Mouse (Mus musculus): Measurements from ENCODE around the gene Sntb2. TPM values are rescaled to one million over a fixed set of nuclear protein-coding genes. Genes with fewer than 3 reads are reported as not detected.
"Not testable (repeated sequence)": the region's sequence is repeated elsewhere in the genome, so short reads cannot be mapped to it uniquely, and the experiment has no call there.

Sntb2 gene
- polyA plus RNA-seq, 1 experiment from 2014 or later, result 9.0 TPM

- no peaks in the 10 kb centered on the region for H3K36me3 ChIP-seq
- ATAC-seq (ENCODE audit: low FRiP score, low read depth), result no peak
- peaks cover 12% of the 10 kb centered on the region; the same call in 1 of the 2 replicates for H3K4me1 ChIP-seq
- no peak overlapping the region for H3K4me3 ChIP-seq
- H3K4me2 ChIP-seq (replicated peaks), result no peak overlapping the region
- H3K9me3 ChIP-seq, result no peaks in the 10 kb centered on the region
- 33% methylated on average over 2 of the region's 2 CpGs for WGBS
- no peaks in the 10 kb centered on the region for H3K27me3 ChIP-seq
- no peak overlapping the region for H3K9ac ChIP-seq (replicated peaks)
- 0 out of 2 replicates have a peak overlapping the region, but pooled peaks have one; percentile 2 for H3K27ac ChIP-seq (replicated peaks)
Measured at GRCm38 (mm10) chr8:106978755-106979251, 43.3 kb downstream of the Sntb2 start.

DNA sequence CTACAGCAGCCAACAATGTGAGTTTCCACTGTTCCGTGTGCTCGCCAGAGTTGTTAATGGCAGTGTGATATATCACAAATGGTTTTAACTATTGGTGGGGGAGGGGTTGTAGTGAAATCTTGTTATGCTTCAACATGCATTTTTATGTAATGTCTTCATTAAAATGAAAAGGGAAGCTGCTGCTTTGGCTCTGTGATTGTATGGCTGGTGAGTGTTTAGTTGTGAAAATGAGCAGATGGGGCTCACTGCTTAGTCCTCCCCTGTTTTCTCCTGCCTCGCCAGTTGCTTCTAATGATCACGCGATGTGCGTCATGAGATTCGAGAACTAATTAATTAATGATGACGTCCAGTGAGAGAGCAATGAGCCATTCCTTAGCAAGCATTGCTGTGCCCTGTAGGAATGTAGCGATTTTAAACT lies 49.9 kb downstream of the Sntb2 start:
- no peaks in the 10 kb centered on the region for H3K4me1 ChIP-seq
- 87% methylated on average over 9 of the region's 9 CpGs for WGBS
- H3K36me3 ChIP-seq, result no peaks in the 10 kb centered on the region
- H3K9ac ChIP-seq (replicated peaks), result no peak overlapping the region
- no peaks in the 10 kb centered on the region for H3K9me3 ChIP-seq
- H3K27me3 ChIP-seq, result no peaks in the 10 kb centered on the region
- no peak overlapping the region for H3K4me3 ChIP-seq
- H3K4me2 ChIP-seq (replicated peaks), result no peak overlapping the region
- ATAC-seq (ENCODE audit: low FRiP score, low read depth), result no peak
- H3K27ac ChIP-seq (replicated peaks), result no peak overlapping the region

DNA sequence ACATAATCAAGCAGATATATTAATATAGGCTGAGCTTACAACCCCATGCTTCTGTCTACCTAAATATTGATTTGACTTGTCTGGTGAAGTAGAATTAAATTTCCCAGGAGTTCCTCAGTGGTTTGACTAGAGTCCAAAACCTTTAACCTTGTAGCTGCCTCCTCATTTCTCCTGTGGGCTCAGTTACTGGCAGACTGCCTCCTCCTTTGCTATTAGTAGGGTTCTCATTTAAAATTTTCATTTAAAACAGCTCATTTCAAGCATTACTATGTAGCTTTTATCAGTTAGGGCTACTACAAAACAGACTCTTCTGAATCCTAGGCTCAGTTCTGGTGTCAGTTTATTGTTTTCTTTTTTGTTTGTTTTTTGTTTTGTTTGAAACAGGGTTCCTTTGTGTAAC lies 50.4 kb downstream of the Sntb2 start:
- Histone ChIP-seq H3K27ac (replicated peaks) (no peak overlapping the region), H3K9ac (replicated peaks) (no peak overlapping the region), H3K4me3 (no peak overlapping the region), H3K36me3 (0 out of 2 replicates have a peak, but pooled peaks cover 1% of the 10 kb centered on the region), H3K27me3 (no peaks in the 10 kb centered on the region), H3K9me3 (no peaks in the 10 kb centered on the region), H3K4me1 (no peaks in the 10 kb centered on the region), H3K4me2 (replicated peaks) (no peak overlapping the region)
- ATAC-seq (ENCODE audit: low FRiP score, low read depth), result no peak

DNA sequence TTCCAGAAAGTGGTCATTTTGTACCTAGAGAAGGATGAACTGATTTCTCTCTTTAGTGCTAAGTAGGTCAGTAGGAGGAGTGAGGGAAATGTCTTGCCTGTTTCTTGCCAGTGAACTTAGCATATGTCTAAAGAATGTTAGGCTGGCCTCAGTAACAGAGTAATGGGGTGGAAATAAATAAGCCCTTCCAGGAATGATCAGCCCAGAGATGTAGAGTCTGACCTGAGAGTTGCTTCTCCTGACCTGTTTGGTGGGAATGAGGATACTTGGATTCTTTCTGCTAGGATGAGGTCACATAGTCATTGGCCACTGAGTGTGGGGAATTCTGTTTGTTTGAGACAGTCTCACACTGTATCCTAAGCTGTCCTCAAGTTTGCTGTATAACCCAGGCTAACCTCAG lies 52.0 kb downstream of the Sntb2 start:
- no peak overlapping the region for H3K4me2 ChIP-seq (replicated peaks)
- H3K27me3 ChIP-seq, result no peaks in the 10 kb centered on the region
- H3K36me3 ChIP-seq, result peaks cover 13% of the 10 kb centered on the region
- H3K4me1 ChIP-seq, result no peaks in the 10 kb centered on the region
- no peaks in the 10 kb centered on the region for H3K9me3 ChIP-seq
- H3K27ac ChIP-seq (replicated peaks), result no peak overlapping the region
- no peak overlapping the region for H3K9ac ChIP-seq (replicated peaks)
- no peak for ATAC-seq (ENCODE audit: low FRiP score, low read depth)
- no peak overlapping the region for H3K4me3 ChIP-seq

GRCm38 (mm10) chr8:106991393-106991792 lies 55.8 kb downstream of the Sntb2 start:
- WGBS, result 95% methylated on average over 7 of the region's 7 CpGs
- H3K27ac ChIP-seq (replicated peaks), result no peak overlapping the region
- H3K4me3 ChIP-seq, result no peak overlapping the region
- H3K27me3 ChIP-seq, result no peaks in the 10 kb centered on the region
- ATAC-seq (ENCODE audit: low FRiP score, low read depth), result no peak
- H3K36me3 ChIP-seq, result peaks cover 15% of the 10 kb centered on the region
- no peak overlapping the region for H3K4me2 ChIP-seq (replicated peaks)
- no peak overlapping the region for H3K9ac ChIP-seq (replicated peaks)
- no peaks in the 10 kb centered on the region for H3K9me3 ChIP-seq
- H3K4me1 ChIP-seq, result no peaks in the 10 kb centered on the region

DNA sequence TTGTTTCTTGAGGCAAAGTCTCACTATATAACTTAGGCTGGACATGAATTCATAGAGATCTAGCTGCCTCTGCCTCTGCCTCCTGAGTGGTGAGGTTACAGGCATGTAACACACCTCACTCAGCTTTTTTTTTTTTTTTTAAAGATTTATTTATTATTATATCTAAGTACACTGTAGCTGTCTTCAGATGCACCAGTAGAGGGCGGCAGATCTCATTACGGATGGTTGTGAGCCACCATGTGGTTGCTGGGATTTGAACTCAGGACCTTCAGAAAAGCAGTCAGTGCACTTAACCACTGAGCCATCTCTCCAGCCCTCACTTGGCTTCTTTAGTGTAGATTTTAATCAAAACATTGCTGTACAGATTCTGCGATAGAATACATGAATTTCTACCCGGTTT lies 60.8 kb downstream of the Sntb2 start:
- not testable (repeated sequence) for H3K9me3 ChIP-seq; H3K4me2 ChIP-seq (replicated peaks); ATAC-seq (ENCODE audit: low FRiP score, low read depth); H3K9ac ChIP-seq (replicated peaks); H3K27me3 ChIP-seq; H3K27ac ChIP-seq (replicated peaks); H3K4me3 ChIP-seq; H3K4me1 ChIP-seq
- H3K36me3 ChIP-seq, result peaks cover 17% of the 10 kb centered on the region
- WGBS, result 86% methylated on average over 4 of the region's 4 CpGs

- WGBS, result 87% methylated on average over 4 of the region's 4 CpGs
- ATAC-seq (ENCODE audit: low FRiP score, low read depth), result no peak
- peaks cover 10% of the 10 kb centered on the region; the same call in 1 of the 2 replicates for H3K36me3 ChIP-seq
- no peaks in the 10 kb centered on the region for H3K4me1 ChIP-seq
- no peak overlapping the region for H3K27ac ChIP-seq (replicated peaks)
- no peaks in the 10 kb centered on the region for H3K9me3 ChIP-seq
- H3K4me3 ChIP-seq, result no peak overlapping the region
- H3K4me2 ChIP-seq (replicated peaks), result no peak overlapping the region
- H3K9ac ChIP-seq (replicated peaks), result no peak overlapping the region
- no peaks in the 10 kb centered on the region for H3K27me3 ChIP-seq
Measured at GRCm38 (mm10) chr8:106997416-106997815, 61.9 kb downstream of the Sntb2 start.

DNA sequence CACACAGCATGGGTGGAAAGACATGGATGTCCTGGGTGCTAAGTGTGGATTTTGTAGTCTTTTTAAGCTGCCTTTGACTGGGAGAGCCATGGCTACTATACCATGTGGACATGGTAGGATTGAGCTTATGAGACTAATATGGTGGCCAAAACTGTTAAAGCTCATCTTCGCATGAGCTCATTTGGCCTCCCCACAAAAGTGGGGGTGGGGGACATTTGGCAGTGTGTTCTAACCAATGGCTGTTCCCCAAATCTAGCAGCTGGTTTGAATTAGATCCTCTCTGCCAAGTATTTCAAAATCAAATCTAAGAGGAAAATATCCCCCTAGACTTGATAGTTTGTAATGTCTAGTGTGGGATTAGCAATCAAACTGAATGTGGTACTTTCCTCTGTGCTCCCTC lies 63.5 kb downstream of the Sntb2 start:
- WGBS, result 92% methylated on average over 1 of the region's 1 CpGs
- no peak overlapping the region for H3K27ac ChIP-seq (replicated peaks)
- no peaks in the 10 kb centered on the region for H3K27me3 ChIP-seq
- peaks cover 7% of the 10 kb centered on the region; the same call in 1 of the 2 replicates for H3K36me3 ChIP-seq
- no peak overlapping the region for H3K4me2 ChIP-seq (replicated peaks)
- H3K4me3 ChIP-seq, result no peak overlapping the region
- no peak overlapping the region for H3K9ac ChIP-seq (replicated peaks)
- no peaks in the 10 kb centered on the region for H3K4me1 ChIP-seq
- no peaks in the 10 kb centered on the region for H3K9me3 ChIP-seq
- ATAC-seq (ENCODE audit: low FRiP score, low read depth), result no peak

GRCm38 (mm10) chr8:107002532-107002931 lies 67.0 kb downstream of the Sntb2 start:
- Histone ChIP-seq H3K27me3 (no peaks in the 10 kb centered on the region), H3K4me2 (replicated peaks) (no peak overlapping the region), H3K36me3 (no peaks in the 10 kb centered on the region), H3K27ac (replicated peaks) (no peak overlapping the region), H3K9ac (replicated peaks) (no peak overlapping the region), H3K4me1 (no peaks in the 10 kb centered on the region), H3K9me3 (no peaks in the 10 kb centered on the region), H3K4me3 (no peak overlapping the region)
- WGBS, result 44% methylated on average over 5 of the region's 5 CpGs
- peak; percentile 41; the same call in 1 of the 2 replicates for ATAC-seq (ENCODE audit: low FRiP score, low read depth)

GRCm38 (mm10) chr8:107007795-107008194 lies 72.2 kb downstream of the Sntb2 start:
- H3K9ac ChIP-seq (replicated peaks), result no peak overlapping the region
- H3K27ac ChIP-seq (replicated peaks), result no peak overlapping the region
- H3K27me3 ChIP-seq, result no peaks in the 10 kb centered on the region
- no peak overlapping the region for H3K4me2 ChIP-seq (replicated peaks)
- WGBS, result 96% methylated on average over 3 of the region's 3 CpGs
- ATAC-seq (ENCODE audit: low FRiP score, low read depth), result no peak
- peaks cover 29% of the 10 kb centered on the region for H3K36me3 ChIP-seq
- no peak overlapping the region for H3K4me3 ChIP-seq
- H3K4me1 ChIP-seq, result no peaks in the 10 kb centered on the region
- H3K9me3 ChIP-seq, result no peaks in the 10 kb centered on the region

GRCm38 (mm10) chr8:107012666-107013065 lies 77.1 kb downstream of the Sntb2 start:
- WGBS, result 89% methylated on average over 2 of the region's 2 CpGs
- no peak for ATAC-seq (ENCODE audit: low FRiP score, low read depth)
- H3K4me2 ChIP-seq (replicated peaks), result no peak overlapping the region

GRCm38 (mm10) chr8:107014915-107015314 lies 79.4 kb downstream of the Sntb2 start:
- Histone ChIP-seq H3K9ac (replicated peaks) (no peak overlapping the region), H3K27ac (replicated peaks) (no peak overlapping the region), H3K36me3 (peaks cover 26% of the 10 kb centered on the region), H3K9me3 (no peaks in the 10 kb centered on the region), H3K27me3 (no peaks in the 10 kb centered on the region), H3K4me3 (no peak overlapping the region), H3K4me1 (no peaks in the 10 kb centered on the region), H3K4me2 (replicated peaks) (no peak overlapping the region)
- WGBS, result 89% methylated on average over 1 of the region's 1 CpGs
- ATAC-seq (ENCODE audit: low FRiP score, low read depth), result no peak

More at GRCm38 (mm10) chr8:107012666-107013065, 77.1 kb downstream of the Sntb2 start:
- Histone ChIP-seq H3K27me3 (no peaks in the 10 kb centered on the region), H3K9me3 (no peaks in the 10 kb centered on the region), H3K36me3 (peaks cover 29% of the 10 kb centered on the region), H3K9ac (replicated peaks) (no peak overlapping the region), H3K4me3 (no peak overlapping the region), H3K27ac (replicated peaks) (no peak overlapping the region), H3K4me1 (no peaks in the 10 kb centered on the region)

DNA sequence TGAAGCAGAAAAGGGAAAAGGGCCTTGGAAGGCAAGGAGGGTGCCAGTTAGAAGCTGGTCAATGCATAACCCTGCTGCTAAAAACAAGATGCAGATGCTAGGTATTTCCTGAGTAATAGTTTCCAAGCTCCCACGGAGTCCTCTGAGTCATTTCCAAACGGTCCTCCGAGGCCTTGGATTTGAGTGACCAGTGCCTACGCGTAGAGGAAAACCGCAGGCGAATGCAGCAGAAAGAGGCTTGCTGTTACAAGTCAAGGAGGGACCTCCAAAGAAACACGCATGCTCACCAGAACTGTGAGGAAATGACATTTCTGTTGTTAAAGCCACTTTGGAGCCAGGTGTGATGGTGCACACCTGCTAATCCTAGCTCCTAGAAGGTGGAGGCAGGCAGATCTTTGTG lies 87.9 kb downstream of the Sntb2 start:
- H3K27me3 ChIP-seq, result no peaks in the 10 kb centered on the region
- no peak for ATAC-seq (ENCODE audit: low FRiP score, low read depth)
- no peak overlapping the region for H3K4me2 ChIP-seq (replicated peaks)
- H3K27ac ChIP-seq (replicated peaks), result no peak overlapping the region
- WGBS, result 94% methylated on average over 8 of the region's 8 CpGs
- no peaks in the 10 kb centered on the region for H3K4me1 ChIP-seq
- H3K9ac ChIP-seq (replicated peaks), result no peak overlapping the region
- H3K9me3 ChIP-seq, result no peaks in the 10 kb centered on the region
- H3K36me3 ChIP-seq, result no peaks in the 10 kb centered on the region
- no peak overlapping the region for H3K4me3 ChIP-seq

Data from midbrain, embryonic 12.5 days (tissue).